Mouse (Mus musculus) cerebellum, adult 2 months (tissue): ENCODE measurements around the gene Synpr. TPM values are rescaled to one million over a fixed set of nuclear protein-coding genes. Genes with fewer than 3 reads are reported as not detected.
"Not testable (repeated sequence)": the region's sequence is repeated elsewhere in the genome, so short reads cannot be mapped to it uniquely, and the experiment has no call there.

ENCODE experiments used
- DNase-seq, 2 experiments: peaks; one replicate each; pipeline ENCODE4 v3.0.0; 2021
- H3K27ac ChIP-seq: fragments of 200-500 bp; 2 replicates; pipeline ENCODE4 v1.5.1; 2012; ENCODE audit warnings: low read length, control low read depth, inconsistent platforms; ENCODE audit not compliant: insufficient read depth
- H3K27me3 ChIP-seq: fragments of 200-500 bp; 2 replicates; pipeline ENCODE4 v1.6.1; 2012; ENCODE audit warnings: inconsistent platforms, mild to moderate bottlenecking, low read length, moderate library complexity; ENCODE audit not compliant: control insufficient read depth, insufficient read depth
- H3K4me1 ChIP-seq: fragments of 200-500 bp; 2 replicates; pipeline ENCODE4 v1.6.1; 2011; ENCODE audit warnings: low read length; ENCODE audit not compliant: control insufficient read depth, insufficient read depth
- H3K4me3 ChIP-seq: fragments of 200-500 bp; replicated peaks from 2 replicates; pipeline ENCODE3; 2011; ENCODE audit warnings: mild to moderate bottlenecking, low read depth, low read length, control low read depth; ENCODE audit not compliant: insufficient read depth
- CTCF ChIP-seq: fragments of 200-500 bp; IDR thresholded peaks from 2 replicates; pipeline ENCODE4 v1.5.1; 2011; ENCODE audit warnings: low read depth, mild to moderate bottlenecking, control low read depth, low read length, moderate library complexity, borderline replicate concordance; ENCODE audit not compliant: insufficient read depth
- POLR2A ChIP-seq: fragments of 200-500 bp; IDR thresholded peaks from 2 replicates; pipeline ENCODE4 v1.6.1; 2011; ENCODE audit warnings: low read length, control low read depth, borderline replicate concordance; ENCODE audit not compliant: insufficient read depth
- WGBS: fragments of 180-500 bp; shearing (Covaris S2); methylation state at CpG from one replicate; pipeline ENCODE4 v1.1.7; 2018; 5-methylcytosine and 5-hydroxymethylcytosine counted together
- polyA plus RNA-seq: library from polyadenylated mRNA; depleted of rRNA; stranded (reverse); fragments of >200 nt; gene quantifications from 2 replicates; pipeline ENCODE4 v1.2.3, GENCODE M21; 2012; rRNA removed

Synpr gene
- polyA plus RNA-seq: 50.8 and 62.6 TPM in 2 replicates

DNA sequence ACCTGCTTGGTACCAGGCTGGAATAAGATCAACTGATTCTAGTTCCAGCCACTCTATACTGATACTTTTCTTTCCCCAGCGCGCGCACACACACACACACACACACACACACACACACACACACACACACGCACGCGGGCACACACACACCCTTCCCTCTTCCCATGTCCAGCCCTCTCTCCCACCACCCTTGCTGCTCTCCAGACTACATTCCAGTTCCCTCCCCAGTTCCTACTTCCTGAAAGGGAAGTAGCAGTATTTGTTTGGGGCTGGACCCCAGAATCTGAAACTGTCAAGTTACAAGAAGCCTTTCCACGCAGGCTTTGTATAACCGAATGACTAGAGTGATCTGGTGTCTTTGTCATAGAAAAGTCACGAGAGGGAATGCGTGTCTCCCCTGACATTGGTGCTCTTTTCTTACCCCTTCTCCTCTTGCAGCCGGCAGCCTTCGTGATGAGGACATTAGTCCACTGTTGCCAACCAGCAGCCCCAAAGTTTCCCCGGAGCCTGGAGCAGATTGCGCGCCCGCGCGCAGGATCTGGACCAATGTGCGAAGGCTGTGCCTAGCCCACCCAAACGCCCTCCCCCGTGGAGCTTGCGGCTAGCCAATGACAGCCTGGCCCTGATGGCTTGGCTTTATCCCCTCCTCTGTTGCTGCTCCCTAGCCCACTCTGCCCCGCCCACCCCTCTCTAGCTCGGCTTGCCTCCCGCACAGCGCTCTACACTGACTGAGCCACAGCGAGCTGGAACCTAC, at the start of gene Synpr:
Gene Synpr, plus strand, starts transcription at position 690 of the 754 bp plus-strand sequence.
- H3K27me3 ChIP-seq: no peaks in the 10 kb centered on the region
- WGBS: 7% methylated on average over 27 of the region's 27 CpGs
- peak within 1 kb of the TSS; percentile 49 for H3K27ac ChIP-seq
- peak within 1 kb of the TSS; percentile 76 for H3K4me3 ChIP-seq
- peaks cover 4% of the 10 kb centered on the region; the same call in 1 of the 2 replicates for H3K4me1 ChIP-seq
- TF ChIP-seq POLR2A (no peak), CTCF (no peak)
- DNase-seq: peak; percentile 69 to 80

DNA sequence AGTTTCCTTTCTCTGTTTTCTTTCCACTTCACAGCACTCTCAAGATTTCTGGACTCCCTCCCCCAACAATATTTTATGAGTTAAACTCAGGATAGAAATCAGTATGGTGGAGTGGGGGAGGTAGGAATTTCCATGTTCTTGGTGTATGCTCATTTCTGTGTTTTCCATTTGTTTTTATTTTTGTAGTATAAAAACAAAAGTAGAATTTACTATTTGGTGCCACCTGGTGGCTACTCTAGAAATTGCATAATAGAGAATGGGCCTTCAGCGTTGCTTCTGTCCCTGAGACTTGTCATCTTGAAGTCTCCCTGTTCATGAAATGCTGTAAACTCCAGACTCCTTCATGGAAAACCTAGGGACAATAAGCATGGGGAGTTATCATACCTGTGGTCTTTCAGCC, 47.7 kb upstream of the Synpr start:
- Histone ChIP-seq H3K27ac (no peak overlapping the region), H3K27me3 (no peaks in the 10 kb centered on the region), H3K4me1 (no peaks in the 10 kb centered on the region), H3K4me3 (no peak overlapping the region)
- WGBS: 23% methylated on average over 1 of the region's 1 CpGs
- no peak for TF ChIP-seq POLR2A
- DNase-seq: peak in 1 of 2 experiments; percentile 17

GRCm38 (mm10) chr14:13247431-13247830, 37.1 kb upstream of the Synpr start:
- 66% methylated on average over 4 of the region's 4 CpGs for WGBS
- no peaks in the 10 kb centered on the region for H3K4me1 ChIP-seq
- H3K4me3 ChIP-seq: no peak overlapping the region
- no peak for DNase-seq
- H3K27ac ChIP-seq: no peak overlapping the region
- no peak for TF ChIP-seq POLR2A
- no peaks in the 10 kb centered on the region for H3K27me3 ChIP-seq

GRCm38 (mm10) chr14:13249361-13249760, 35.2 kb upstream of the Synpr start:
- Histone ChIP-seq H3K4me1 (no peaks in the 10 kb centered on the region), H3K27ac (no peak overlapping the region), H3K27me3 (no peaks in the 10 kb centered on the region), H3K4me3 (no peak overlapping the region)
- no peak for DNase-seq
- no peak for TF ChIP-seq CTCF
- no peak for TF ChIP-seq POLR2A

DNA sequence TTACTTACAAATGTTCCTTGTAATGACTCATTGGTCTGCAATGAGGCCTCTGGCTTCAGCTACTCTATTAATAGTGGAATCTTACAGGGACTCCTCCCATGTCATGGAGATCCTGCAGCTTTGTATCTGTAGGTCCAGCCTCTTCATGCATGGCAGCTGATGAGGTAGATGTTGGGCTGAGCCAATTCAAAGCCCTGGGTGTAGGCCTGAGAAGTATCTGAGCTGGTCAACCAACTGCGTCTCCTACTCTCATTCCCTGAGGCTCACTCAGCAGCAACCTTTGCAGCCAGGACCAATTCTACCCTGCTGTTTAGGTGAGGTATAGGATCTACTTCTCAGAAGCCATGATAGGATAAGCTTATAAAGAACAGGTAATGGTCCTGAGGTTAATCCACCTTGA, 32.0 kb upstream of the Synpr start:
- H3K4me3 ChIP-seq: no peak overlapping the region
- DNase-seq: no peak
- TF ChIP-seq CTCF (no peak), POLR2A (no peak)
- no peak overlapping the region for H3K27ac ChIP-seq
- 100% methylated on average over 1 of the region's 1 CpGs for WGBS
- no peaks in the 10 kb centered on the region for H3K4me1 ChIP-seq
- no peaks in the 10 kb centered on the region for H3K27me3 ChIP-seq

DNA sequence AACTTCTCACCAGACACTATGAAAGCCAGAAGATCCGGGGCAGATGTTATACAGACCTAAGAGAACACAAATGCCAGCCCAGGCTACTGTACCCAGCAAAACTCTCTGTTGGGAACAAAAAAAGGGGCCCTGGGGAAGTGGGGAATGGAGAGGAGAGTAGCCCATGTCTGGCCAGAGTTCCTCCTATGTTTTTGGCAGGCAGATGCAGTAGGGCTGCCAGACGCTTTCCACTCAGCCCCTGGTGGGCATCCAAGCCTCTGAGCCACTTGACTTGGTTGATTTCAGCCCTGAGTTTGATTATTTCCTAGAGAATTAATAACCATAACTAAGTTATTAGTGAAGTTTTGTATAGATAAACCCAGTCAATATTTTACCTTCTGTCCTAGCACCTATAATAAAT, 29.8 kb upstream of the Synpr start:
- not testable (repeated sequence) for H3K27me3 ChIP-seq, DNase-seq, H3K27ac ChIP-seq, H3K4me1 ChIP-seq, H3K4me3 ChIP-seq
- 23% methylated on average over 2 of the region's 2 CpGs for WGBS

DNA sequence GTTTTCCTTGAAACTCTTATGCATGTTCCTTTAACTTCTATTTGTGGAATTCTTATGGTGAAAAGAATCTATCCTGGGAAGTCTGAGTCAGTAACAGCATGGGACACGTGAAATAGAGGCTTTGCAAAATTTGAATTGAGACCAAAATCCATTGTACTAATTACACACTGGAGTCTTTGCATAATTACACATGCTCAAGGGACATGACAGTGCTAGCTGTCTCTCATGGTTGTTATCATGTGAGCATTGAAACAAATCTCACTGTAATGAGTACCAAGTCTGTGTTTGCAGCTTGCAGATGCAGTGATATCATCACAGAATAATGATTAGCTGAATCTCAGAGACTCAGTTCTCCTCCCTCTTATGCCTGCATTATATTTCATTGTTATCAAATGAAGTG, 22.2 kb upstream of the Synpr start:
- no peak for TF ChIP-seq POLR2A
- TF ChIP-seq CTCF: no peak
- no peak for DNase-seq
- no peak overlapping the region for H3K27ac ChIP-seq
- 43% methylated on average over 1 of the region's 1 CpGs for WGBS
- H3K27me3 ChIP-seq: no peaks in the 10 kb centered on the region
- no peak overlapping the region for H3K4me3 ChIP-seq
- peaks cover 9% of the 10 kb centered on the region; the same call in 1 of the 2 replicates for H3K4me1 ChIP-seq

DNA sequence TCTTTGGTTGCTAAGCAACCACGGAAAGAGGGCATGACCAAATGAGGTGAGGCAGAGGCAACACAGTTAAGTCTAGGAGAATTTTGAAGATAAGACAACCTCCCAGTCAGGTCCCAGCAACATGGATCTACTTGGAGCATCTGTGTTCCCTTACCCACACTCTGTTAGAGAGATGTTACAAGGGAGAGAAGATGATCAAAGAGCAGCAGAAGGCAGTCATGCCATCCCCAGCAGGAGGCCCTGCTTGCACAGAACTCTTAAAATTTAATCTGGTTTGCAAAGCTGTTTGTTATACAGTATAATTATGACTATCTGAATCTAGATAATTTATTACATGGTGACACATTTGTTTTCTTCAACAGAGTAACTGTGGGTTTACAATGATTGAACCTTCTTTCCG, 18.2 kb upstream of the Synpr start:
- 90% methylated on average over 2 of the region's 2 CpGs for WGBS
- peak in 1 of 2 experiments; percentile 21 for DNase-seq
- TF ChIP-seq CTCF (no peak), POLR2A (no peak)
- Histone ChIP-seq H3K4me1 (peaks cover 12% of the 10 kb centered on the region; the same call in 1 of the 2 replicates), H3K27ac (no peak overlapping the region), H3K4me3 (no peak overlapping the region), H3K27me3 (no peaks in the 10 kb centered on the region)

DNA sequence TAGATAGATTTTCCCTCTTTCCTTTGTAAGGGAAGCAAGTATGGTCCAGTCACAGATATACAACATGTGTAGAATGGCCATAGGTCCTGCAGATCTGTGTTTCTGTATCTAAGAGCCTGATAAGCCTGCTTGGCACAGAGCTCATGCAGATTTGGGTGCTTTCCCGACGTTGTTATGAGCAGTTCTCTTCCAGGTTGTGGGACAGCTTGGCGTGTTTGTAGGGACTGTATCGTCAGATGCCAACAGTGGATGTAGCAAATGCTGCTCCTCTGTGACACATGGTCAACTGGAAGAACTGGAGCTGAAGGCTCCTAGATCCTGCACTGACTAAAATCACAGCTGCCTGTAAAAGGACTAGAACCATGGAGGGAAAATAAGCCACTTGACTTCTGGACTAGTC, 17.4 kb upstream of the Synpr start:
- WGBS: 11% methylated on average over 4 of the region's 4 CpGs
- no peaks in the 10 kb centered on the region for H3K27me3 ChIP-seq
- H3K4me1 ChIP-seq: peaks cover 12% of the 10 kb centered on the region; the same call in 1 of the 2 replicates
- TF ChIP-seq POLR2A (no peak), CTCF (no peak)
- no peak overlapping the region for H3K27ac ChIP-seq
- DNase-seq: peak; percentile 53 to 81
- H3K4me3 ChIP-seq: no peak overlapping the region
